In the genomic region with DNA sequence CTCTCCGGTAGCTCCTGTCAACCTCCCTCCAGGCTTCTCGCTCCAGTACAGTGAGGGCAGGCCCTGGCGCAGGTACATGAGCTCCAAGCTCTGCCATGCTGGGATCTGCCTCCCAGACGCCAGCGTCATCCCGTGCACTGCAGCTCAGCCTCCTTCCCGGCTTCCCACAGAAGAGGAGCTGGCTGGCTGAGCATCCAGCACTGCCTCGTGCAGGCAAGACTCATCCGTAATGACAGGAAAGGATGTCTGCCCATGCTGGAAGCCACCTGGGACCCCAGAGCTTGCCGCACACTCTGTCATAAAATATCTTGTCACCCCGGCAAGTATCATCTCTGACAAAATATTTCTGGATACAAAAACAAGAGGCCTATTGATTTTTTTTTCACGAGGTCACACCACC, we compare ENCODE assay signal across 9 mouse cellular contexts. TPM values are rescaled to one million over a fixed set of nuclear protein-coding genes. Genes with fewer than 3 reads are reported as not detected.
DNase-seq lines count a peak whose midpoint lies in the region; ATAC-seq and TF ChIP-seq lines count a peak whose summit lies in the region.
"Had no signal": no experiment of that assay in that cellular context is flagged by ENCODE, and none has a peak within 500 bp of the region (broad histone marks: within the 10 kb centered on the region; RNA-seq: fewer than 3 reads in every experiment).

A gene (plus strand): TSS at position 171 of the 400 bp plus-strand sequence.

- peaks cover 8% of the 10 kb centered on the region; the same call in 1 of the 2 replicates for H3K9me3 ChIP-seq in heart, embryonic 12.5 days (replicated peaks)
- no peaks in the 10 kb centered on the region for H3K9me3 ChIP-seq in forebrain, postnatal 0 days (ENCODE audit: low read length)
- 0 out of 2 replicates have a peak, but pooled peaks cover 3% of the 10 kb centered on the region for H3K9me3 ChIP-seq in neural tube, embryonic 11.5 days (ENCODE audit: control insufficient read depth, low read length)
- H3K9me3 ChIP-seq: G1E had no signal

- H3K36me3 ChIP-seq in heart, embryonic 12.5 days = no peaks in the 10 kb centered on the region
- no peaks in the 10 kb centered on the region for H3K36me3 ChIP-seq in forebrain, postnatal 0 days (ENCODE audit: insufficient read depth)
- no peaks in the 10 kb centered on the region for H3K36me3 ChIP-seq in neural tube, embryonic 11.5 days (ENCODE audit: control insufficient read depth, insufficient read depth, low read length)
- H3K36me3 ChIP-seq: G1E had no signal

- H3K4me3 ChIP-seq in heart, embryonic 12.5 days = peak within 1 kb of the TSS; percentile 37
- no peak within 1 kb of the TSS for H3K4me3 ChIP-seq in forebrain, postnatal 0 days (ENCODE audit: low read depth, low read length)
- no peak within 1 kb of the TSS for H3K4me3 ChIP-seq in left cerebral cortex, adult 2 months
- H3K4me3 ChIP-seq in neural tube, embryonic 11.5 days (ENCODE audit: low read depth, low read length) = no peak within 1 kb of the TSS

- WGBS in heart, embryonic 12.5 days = 32% methylated on average over 12 of the region's 12 CpGs
- WGBS in forebrain, postnatal 0 days = 22% methylated on average over 12 of the region's 12 CpGs
- WGBS in neural tube, embryonic 11.5 days = 26% methylated on average over 12 of the region's 12 CpGs

- H3K27ac ChIP-seq in heart, embryonic 12.5 days (ENCODE audit: poor library complexity, severe bottlenecking) = no peak within 1 kb of the TSS
- peak within 1 kb of the TSS; percentile 88 for H3K27ac ChIP-seq in forebrain, postnatal 0 days (ENCODE audit: low read depth, low read length)
- H3K27ac ChIP-seq in left cerebral cortex, adult 2 months = peak within 1 kb of the TSS; percentile 72
- peak within 1 kb of the TSS; percentile 60; the same call in 1 of the 2 replicates for H3K27ac ChIP-seq in neural tube, embryonic 11.5 days (ENCODE audit: low read depth, low read length)

- H3K4me2 ChIP-seq in heart, embryonic 12.5 days = peak within 1 kb of the TSS; percentile 77
- peak within 1 kb of the TSS; percentile 30 for H3K4me2 ChIP-seq in forebrain, postnatal 0 days (ENCODE audit: low read depth)
- peak within 1 kb of the TSS; percentile 28 for H3K4me2 ChIP-seq in neural tube, embryonic 11.5 days (ENCODE audit: low read depth)

- no peak for TF ChIP-seq CTCF in forebrain, postnatal 0 days (IDR thresholded peaks at IDR 0.05; ENCODE audit: low read depth)
- no peak; the same call in 1 of the 2 replicates for TF ChIP-seq CTCF in left cerebral cortex, adult 2 months (IDR thresholded peaks at IDR 0.05)

- DNase-seq in heart, adult 11 months = no peak
- DNase-seq in brain, adult 2 months (ENCODE audit: low read depth, low spot score) = peak; percentile 92
- DNase-seq in forebrain, postnatal 0 days = peak; percentile 75
- DNase-seq in left cerebral cortex, adult 2 months (ENCODE audit: extremely low spot score in 1 of 2, low spot score in 2 of 2) = peak; percentile 73 to 74
- DNase-seq in neural tube, embryonic 11.5 days (ENCODE audit: low spot score) = peak; percentile 48
- DNase-seq in ovary, postnatal 36 days (ENCODE audit: low spot score) = no peak
- DNase-seq in adipocyte (ENCODE audit: low spot score) = no peak

- intact Hi-C loops in left cerebral cortex, adult 2 months (cut with DNase I) = loop anchor here (5.0 kb wide), 1 partner anchor 77 kb away; no protein-coding TSS in a partner anchor

- peaks cover 26% of the 10 kb centered on the region for H3K4me1 ChIP-seq in heart, embryonic 12.5 days (replicated peaks)
- H3K4me1 ChIP-seq in forebrain, postnatal 0 days (ENCODE audit: insufficient read depth) = peaks cover 36% of the 10 kb centered on the region
- peaks cover 25% of the 10 kb centered on the region for H3K4me1 ChIP-seq in neural tube, embryonic 11.5 days (ENCODE audit: control insufficient read depth, insufficient read depth, low read length)

- H3K9ac ChIP-seq in heart, embryonic 12.5 days = peak within 1 kb of the TSS; percentile 8; the same call in 1 of the 2 replicates
- H3K9ac ChIP-seq in forebrain, postnatal 0 days = peak within 1 kb of the TSS; percentile 15; the same call in 1 of the 2 replicates
- H3K9ac ChIP-seq in neural tube, embryonic 11.5 days (ENCODE audit: low read length) = no peak within 1 kb of the TSS; the same call in 1 of the 2 replicates

- H3K27me3 ChIP-seq in heart, embryonic 12.5 days (replicated peaks) = peaks cover 13% of the 10 kb centered on the region; the same call in 1 of the 2 replicates
- no peaks in the 10 kb centered on the region for H3K27me3 ChIP-seq in forebrain, postnatal 0 days (ENCODE audit: insufficient read depth, low read length)
- H3K27me3 ChIP-seq in neural tube, embryonic 11.5 days (ENCODE audit: control insufficient read depth, insufficient read depth, low read length) = no peaks in the 10 kb centered on the region

- ATAC-seq in heart, embryonic 12.5 days (ENCODE audit: insufficient number of reproducible peaks, low FRiP score) = no peak
- peak; percentile 61 for ATAC-seq in forebrain, postnatal 0 days
- ATAC-seq in neural tube, embryonic 11.5 days (ENCODE audit: insufficient read depth, low FRiP score, low TSS enrichment) = no peak

RNA-seq across cellular contexts. Expression of the gene that starts here (rescaled TPM):
- polyA plus RNA-seq in heart, embryonic 12.5 days (2016; fragmentation: Nextera tagmentation; extraction: Ambion mirVana) = not detected in 2 replicates
- total RNA-seq in forebrain, postnatal 0 days (2014; rRNA removed) = 0.14 and 0.23 TPM in 2 replicates
- polyA plus RNA-seq in forebrain, postnatal 0 days (2015; fragmentation: Nextera tagmentation; extraction: Ambion mirVana) = 0.08 and 0.18 TPM in 2 replicates
- under 1 TPM in 1 of 2 experiments, not detected in 1; 0.18 TPM for total RNA-seq in left cerebral cortex, adult 2 months (2021)
- polyA plus RNA-seq in neural tube, embryonic 11.5 days (2014; fragmentation: Nextera tagmentation; extraction: Ambion mirVana) = not detected in 2 replicates
- polyA plus RNA-seq: G1E had no signal

Comparison
In these comparisons a context has a peak if more than half of its experiments do, and no peak if none do; other contexts are left out.
1. Peak in DNase-seq, ATAC-seq, H3K27ac ChIP-seq, H3K9ac ChIP-seq and H3K4me2 ChIP-seq in forebrain, postnatal 0 days; RNA of the gene not detected or under 1 TPM.
2. Peak in DNase-seq and H3K27ac ChIP-seq in left cerebral cortex, adult 2 months; RNA of the gene not detected or under 1 TPM.
3. Peak in DNase-seq, H3K27ac ChIP-seq and H3K4me2 ChIP-seq in neural tube, embryonic 11.5 days; RNA of the gene not detected or under 1 TPM.